Mouse (Mus musculus) testis, adult 2 months (tissue): ENCODE data around the gene Arpc1a. TPM values are rescaled to one million over a fixed set of nuclear protein-coding genes. Genes with fewer than 3 reads are reported as not detected.

Experiments used
- H3K27ac ChIP-seq: fragments of 200-500 bp; 2 replicates; pipeline ENCODE4 v1.5.1; 2012; ENCODE audit warnings: low read depth, low read length; ENCODE audit not compliant: control insufficient read depth, insufficient read depth
- H3K27me3 ChIP-seq: fragments of 200-500 bp; 2 replicates; pipeline ENCODE4 v1.6.1; 2012; ENCODE audit warnings: mild to moderate bottlenecking, low read length, moderate library complexity; ENCODE audit not compliant: control insufficient read depth, insufficient read depth
- H3K36me3 ChIP-seq: fragments of 200-500 bp; 2 replicates; pipeline ENCODE4 v1.6.1; 2012; ENCODE audit warnings: mild to moderate bottlenecking, low read length; ENCODE audit not compliant: control insufficient read depth, insufficient read depth
- H3K4me1 ChIP-seq: fragments of 200-500 bp; 2 replicates; pipeline ENCODE4 v1.6.1; 2012; ENCODE audit warnings: low read length; ENCODE audit not compliant: control insufficient read depth, insufficient read depth
- H3K4me3 ChIP-seq: fragments of 200-500 bp; 2 replicates; pipeline ENCODE4 v1.5.1; 2012; ENCODE audit warnings: low read depth, mild to moderate bottlenecking, low read length, moderate library complexity, mixed read lengths; ENCODE audit not compliant: control insufficient read depth
- CTCF ChIP-seq: fragments of 200-500 bp; IDR thresholded peaks from 2 replicates; pipeline ENCODE4 v1.5.1; 2012; ENCODE audit warnings: low read depth, mild to moderate bottlenecking, inconsistent platforms, low read length, moderate library complexity; ENCODE audit not compliant: control insufficient read depth, insufficient read depth, insufficient replicate concordance
- POLR2A ChIP-seq: fragments of 200-500 bp; IDR thresholded peaks from 2 replicates; pipeline ENCODE4 v1.6.1; 2012; ENCODE audit warnings: low read depth, mild to moderate bottlenecking, inconsistent platforms, low read length, moderate library complexity; ENCODE audit not compliant: control insufficient read depth
- polyA plus RNA-seq: library from polyadenylated mRNA; depleted of rRNA; stranded (reverse); fragments of >200 nt; gene quantifications from 2 replicates; pipeline ENCODE4 v1.2.3, GENCODE M21; 2012; rRNA removed

Gene Arpc1a
- polyA plus RNA-seq, 1 experiment = 147 TPM

- no peaks in the 10 kb centered on the region for H3K27me3 ChIP-seq
- TF ChIP-seq CTCF (no peak), POLR2A (no peak)
- no peak overlapping the region for H3K27ac ChIP-seq
- no peak overlapping the region for H3K4me3 ChIP-seq
- H3K4me1 ChIP-seq = no peaks in the 10 kb centered on the region
- H3K36me3 ChIP-seq = peaks cover 3% of the 10 kb centered on the region
Observed at GRCm38 (mm10) chr5:145152690-145153089, 69.1 kb downstream of the Arpc1a start.

Other genes with a start within 250 kb of the Arpc1a start
- 30.4 and 33.8 TPM in 2 replicates for gene Smurf1, start 118.0 kb upstream of the Arpc1a start, polyA plus RNA-seq
- gene Gm4871, start 51.1 kb upstream of the Arpc1a start, polyA plus RNA-seq = 90.9 and 99.6 TPM in 2 replicates
- 130 and 143 TPM in 2 replicates for gene 1700018F24Rik, start 40.8 kb upstream of the Arpc1a start, polyA plus RNA-seq
- 4.0 and 4.4 TPM in 2 replicates for gene Kpna7, start 200 bp downstream of the Arpc1a start, polyA plus RNA-seq
- gene Arpc1b, start 30.4 kb downstream of the Arpc1a start, polyA plus RNA-seq = 65.6 and 71.7 TPM in 2 replicates
- 31.2 and 31.7 TPM in 2 replicates for gene Pdap1, start 56.4 kb downstream of the Arpc1a start, polyA plus RNA-seq
- gene Bud31, start 56.5 kb downstream of the Arpc1a start, polyA plus RNA-seq = 86.5 and 87.0 TPM in 2 replicates
- gene Ptcd1, start 83.3 kb downstream of the Arpc1a start, polyA plus RNA-seq = 19.5 and 22.2 TPM in 2 replicates
- 23.0 and 25.5 TPM in 2 replicates for gene Cpsf4, start 83.4 kb downstream of the Arpc1a start, polyA plus RNA-seq
- gene Atp5j2, start 108.2 kb downstream of the Arpc1a start, polyA plus RNA-seq = 98.4 and 101 TPM in 2 replicates
- 3.3 and 3.4 TPM in 2 replicates for gene Zkscan14, start 118.0 kb downstream of the Arpc1a start, polyA plus RNA-seq
- 8.2 and 9.4 TPM in 2 replicates for gene Zkscan5, start 120.7 kb downstream of the Arpc1a start, polyA plus RNA-seq
- gene Zfp655, start 147.9 kb downstream of the Arpc1a start, polyA plus RNA-seq = 5.9 and 7.4 TPM in 2 replicates
- 4.9 and 5.2 TPM in 2 replicates for gene Zscan25, start 196.7 kb downstream of the Arpc1a start, polyA plus RNA-seq